Mouse (Mus musculus): ENCODE data around the gene Spx. TPM values are rescaled to one million over a fixed set of nuclear protein-coding genes. Genes with fewer than 3 reads are reported as not detected.

Gene Spx
- polyA plus RNA-seq, 1 experiment from 2014 or later: 1.2 TPM

DNA sequence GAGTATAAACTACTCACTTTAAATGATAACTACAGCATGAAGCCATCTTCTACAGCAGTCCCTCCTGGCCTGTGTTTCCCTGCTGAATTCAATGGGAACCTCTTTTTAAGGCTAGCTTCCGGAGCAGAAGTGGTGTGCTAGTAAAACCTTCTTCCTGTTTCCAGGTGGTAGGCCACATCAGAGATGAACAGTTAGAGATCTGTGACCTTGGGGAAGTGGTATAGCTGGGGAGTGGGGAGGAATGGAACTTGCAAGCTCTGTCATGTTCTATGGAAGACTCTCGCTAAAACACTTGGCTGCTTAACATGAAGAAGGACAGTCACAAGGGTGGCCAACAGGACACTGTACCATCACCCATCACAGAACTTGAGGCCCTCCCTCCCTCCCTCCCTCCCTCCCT lies 40.1 kb downstream of the Spx start:
- ATAC-seq (ENCODE audit: insufficient number of reproducible peaks, insufficient read depth, low FRiP score, low TSS enrichment, low read depth): no peak
- Histone ChIP-seq H3K4me3 (no peak overlapping the region), H3K9ac (no peak overlapping the region), H3K36me3 (no peaks in the 10 kb centered on the region), H3K27ac (no peak overlapping the region), H3K4me1 (no peaks in the 10 kb centered on the region), H3K4me2 (no peak overlapping the region), H3K9me3 (no peaks in the 10 kb centered on the region), H3K27me3 (no peaks in the 10 kb centered on the region)
- WGBS: 79% methylated on average over 2 of the region's 2 CpGs

DNA sequence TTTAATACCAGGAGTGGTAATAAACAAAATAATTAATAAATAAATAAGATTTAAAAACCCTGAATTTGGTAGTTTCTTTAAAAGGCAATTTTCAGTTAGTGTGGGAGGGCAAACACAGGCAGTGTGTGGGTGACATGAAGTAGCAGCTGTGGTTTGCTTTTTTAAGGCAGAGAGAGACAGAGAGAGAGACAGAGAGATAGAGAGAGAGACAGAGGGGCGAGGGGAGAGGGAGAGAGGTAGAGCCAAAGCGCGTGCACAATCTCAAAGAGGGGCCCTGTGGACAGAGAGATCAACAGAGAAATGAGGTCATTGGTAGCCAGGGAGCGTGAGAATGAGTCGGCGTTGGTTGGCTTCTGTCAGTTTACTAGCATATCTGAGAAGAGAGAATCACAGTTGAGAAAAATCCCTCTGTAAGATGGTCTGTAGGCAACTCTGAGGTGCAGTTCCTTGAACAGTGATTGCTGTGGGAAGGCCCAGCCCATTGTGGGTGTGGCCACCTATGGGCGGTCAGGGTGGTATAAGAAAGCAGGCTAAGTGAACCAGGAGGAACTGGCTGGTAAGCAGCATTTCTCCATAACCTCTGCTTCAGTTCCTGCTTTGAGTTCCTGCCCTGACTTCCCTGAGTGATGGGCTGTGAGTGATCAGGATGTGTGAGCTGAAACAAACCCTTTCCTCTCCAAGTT lies 42.2 kb downstream of the Spx start:
- Histone ChIP-seq H3K36me3 (no peaks in the 10 kb centered on the region), H3K27ac (no peak overlapping the region), H3K9me3 (no peaks in the 10 kb centered on the region), H3K9ac (no peak overlapping the region), H3K4me1 (no peaks in the 10 kb centered on the region), H3K4me2 (no peak overlapping the region), H3K27me3 (no peaks in the 10 kb centered on the region), H3K4me3 (no peak overlapping the region)
- no peak for ATAC-seq (ENCODE audit: insufficient number of reproducible peaks, insufficient read depth, low FRiP score, low TSS enrichment, low read depth)
- WGBS: 76% methylated on average over 7 of the region's 7 CpGs

DNA sequence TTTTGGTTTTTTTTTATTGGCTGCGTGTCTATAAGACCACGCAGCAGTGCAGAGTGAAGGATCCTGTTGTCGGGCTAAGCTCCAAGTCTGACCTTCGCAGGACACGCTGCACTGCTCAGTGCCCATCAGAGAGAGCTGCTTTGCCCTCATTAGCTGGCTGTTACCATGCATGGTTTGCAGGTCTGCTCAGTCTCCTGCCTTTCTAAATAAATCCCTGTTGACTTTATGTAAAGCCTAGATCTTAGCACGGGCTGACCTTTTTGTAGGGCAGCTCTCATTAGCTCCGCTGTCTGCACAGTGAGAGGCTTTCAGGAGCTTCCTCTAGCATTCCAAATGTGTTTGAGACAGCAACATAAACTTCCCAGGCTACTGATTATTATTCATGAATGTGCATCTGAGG lies 44.8 kb downstream of the Spx start:
- no peak for ATAC-seq (ENCODE audit: insufficient number of reproducible peaks, insufficient read depth, low FRiP score, low TSS enrichment, low read depth)
- no peak overlapping the region for H3K27ac ChIP-seq
- no peaks in the 10 kb centered on the region for H3K9me3 ChIP-seq
- no peaks in the 10 kb centered on the region for H3K36me3 ChIP-seq
- H3K27me3 ChIP-seq: no peaks in the 10 kb centered on the region
- no peaks in the 10 kb centered on the region for H3K4me1 ChIP-seq
- no peak overlapping the region for H3K9ac ChIP-seq
- H3K4me2 ChIP-seq: no peak overlapping the region
- WGBS: 62% methylated on average over 7 of the region's 7 CpGs
- no peak overlapping the region for H3K4me3 ChIP-seq

DNA sequence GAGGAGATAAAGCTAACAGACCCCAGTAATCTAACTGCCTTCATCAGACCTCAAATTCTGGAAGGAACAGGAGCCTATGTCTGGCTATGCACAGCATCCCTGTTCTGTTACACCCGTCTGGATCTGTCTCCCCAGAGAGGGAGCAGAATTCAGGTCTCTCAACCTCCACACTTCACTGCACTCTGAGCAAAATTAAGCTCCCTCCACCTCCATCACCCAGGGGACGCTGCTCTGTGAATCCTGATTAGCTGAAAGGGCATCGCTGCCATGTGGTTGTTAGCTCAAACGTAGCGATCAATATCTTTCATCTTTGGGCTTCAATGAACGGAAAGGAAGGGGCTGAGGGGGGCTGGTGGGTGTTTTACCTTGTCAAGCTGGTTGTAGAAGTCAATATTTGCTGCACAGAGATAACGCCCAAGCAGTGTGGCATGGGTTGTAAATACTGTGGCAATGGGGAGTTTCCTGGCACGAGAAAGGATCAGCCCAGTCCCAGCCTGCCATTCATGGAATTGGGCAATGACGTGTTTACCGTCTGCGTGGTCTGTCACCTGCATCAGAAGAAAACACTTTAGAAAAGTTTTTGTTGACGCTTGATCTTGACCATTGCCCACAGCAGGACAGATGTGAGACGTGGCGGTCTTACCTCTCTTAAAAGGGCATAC lies 45.9 kb downstream of the Spx start:
- Histone ChIP-seq H3K4me1 (no peaks in the 10 kb centered on the region), H3K36me3 (no peaks in the 10 kb centered on the region), H3K9ac (no peak overlapping the region), H3K9me3 (no peaks in the 10 kb centered on the region), H3K4me2 (no peak overlapping the region), H3K4me3 (no peak overlapping the region), H3K27me3 (no peaks in the 10 kb centered on the region), H3K27ac (no peak overlapping the region)
- no peak for ATAC-seq (ENCODE audit: insufficient number of reproducible peaks, insufficient read depth, low FRiP score, low TSS enrichment, low read depth)
- WGBS: 77% methylated on average over 14 of the region's 14 CpGs

DNA sequence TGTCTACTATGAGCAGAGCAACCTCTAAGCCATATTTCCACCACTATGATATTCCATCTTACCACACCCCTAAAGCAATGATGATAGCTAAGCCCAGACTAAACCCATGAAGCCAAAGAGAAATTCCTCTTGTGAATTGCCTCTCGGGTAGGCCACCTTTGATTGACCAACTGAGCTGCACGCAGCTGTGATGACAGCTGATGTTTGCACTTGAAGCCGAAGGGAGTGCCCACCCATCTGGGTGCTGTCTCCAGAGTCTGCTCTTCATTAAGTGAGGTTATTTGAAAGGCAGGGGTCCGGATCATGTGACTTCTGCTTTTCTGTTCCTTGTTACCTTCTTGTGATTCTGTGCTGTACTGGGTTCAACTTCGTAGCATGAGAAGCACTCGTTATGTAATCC lies 49.0 kb downstream of the Spx start:
- no peak for ATAC-seq (ENCODE audit: insufficient number of reproducible peaks, insufficient read depth, low FRiP score, low TSS enrichment, low read depth)
- H3K4me3 ChIP-seq: no peak overlapping the region
- no peak overlapping the region for H3K4me2 ChIP-seq
- H3K4me1 ChIP-seq: no peaks in the 10 kb centered on the region
- no peaks in the 10 kb centered on the region for H3K27me3 ChIP-seq
- H3K27ac ChIP-seq: no peak overlapping the region
- 40% methylated on average over 6 of the region's 6 CpGs for WGBS
- no peak overlapping the region for H3K9ac ChIP-seq
- H3K36me3 ChIP-seq: no peaks in the 10 kb centered on the region
- H3K9me3 ChIP-seq: no peaks in the 10 kb centered on the region

Other genes with a start within 250 kb of the Spx start
- gene Slco1a6, start 204.9 kb upstream of the Spx start, polyA plus RNA-seq (2015; fragmentation: Nextera tagmentation; extraction: Ambion mirVana): not detected in 2 replicates
- gene Iapp, start 115.0 kb upstream of the Spx start, polyA plus RNA-seq (2015; fragmentation: Nextera tagmentation; extraction: Ambion mirVana): not detected in 2 replicates
- not detected in 2 replicates for gene Slco1a5, start 90.5 kb upstream of the Spx start, polyA plus RNA-seq (2015; fragmentation: Nextera tagmentation; extraction: Ambion mirVana)
- gene Pyroxd1, start 67.8 kb upstream of the Spx start, polyA plus RNA-seq (2015; fragmentation: Nextera tagmentation; extraction: Ambion mirVana): 19.4 and 21.4 TPM in 2 replicates
- 30.1 and 31.3 TPM in 2 replicates for gene Recql, start 26.4 kb upstream of the Spx start, polyA plus RNA-seq (2015; fragmentation: Nextera tagmentation; extraction: Ambion mirVana)
- gene Golt1b, start 26.2 kb upstream of the Spx start, polyA plus RNA-seq (2015; fragmentation: Nextera tagmentation; extraction: Ambion mirVana): 121 and 125 TPM in 2 replicates
- 0.66 TPM in 1 of 2 replicates, not detected in the other for gene Gys2, start 59.7 kb downstream of the Spx start, polyA plus RNA-seq (2015; fragmentation: Nextera tagmentation; extraction: Ambion mirVana)
- gene Ldhb, start 94.5 kb downstream of the Spx start, polyA plus RNA-seq (2015; fragmentation: Nextera tagmentation; extraction: Ambion mirVana): 308 and 321 TPM in 2 replicates
- gene Kcnj8, start 158.2 kb downstream of the Spx start, polyA plus RNA-seq (2015; fragmentation: Nextera tagmentation; extraction: Ambion mirVana): 3.9 and 6.7 TPM in 2 replicates